Mouse (Mus musculus): ENCODE results near the gene Cd48. TPM values are rescaled to one million over a fixed set of nuclear protein-coding genes. Genes with fewer than 3 reads are reported as not detected.
"Not testable (repeated sequence)": the region's sequence is repeated elsewhere in the genome, so short reads cannot be mapped to it uniquely, and the experiment has no call there.

The Cd48 gene
- total RNA-seq (2021): 1 to 10 TPM in 1 of 2 experiments, under 1 TPM in 1; 0.65 to 1.0 TPM

- no peak for DNase-seq
These were observed at the start of gene Cd48 for GRCm38 (mm10) chr1:171681531-171682299. Cd48 (plus strand) TSS chr1:171682009.

GRCm38 (mm10) chr1:171635696-171636095 lies 46.1 kb upstream of the Cd48 start:
- no peak for DNase-seq

- no peak for DNase-seq
These were observed 44.7 kb upstream of the Cd48 start for GRCm38 (mm10) chr1:171637101-171637500.

GRCm38 (mm10) chr1:171638686-171639085 lies 43.1 kb upstream of the Cd48 start:
- DNase-seq: no peak

GRCm38 (mm10) chr1:171640796-171641195 lies 41.0 kb upstream of the Cd48 start:
- DNase-seq: no peak

- DNase-seq: no peak
These were observed 38.2 kb upstream of the Cd48 start for GRCm38 (mm10) chr1:171643612-171644011.

- no peak for DNase-seq
These were observed 35.3 kb upstream of the Cd48 start for GRCm38 (mm10) chr1:171646429-171646940.

- DNase-seq: no peak
These were observed 34.1 kb upstream of the Cd48 start for GRCm38 (mm10) chr1:171647716-171648115.

GRCm38 (mm10) chr1:171648840-171649239 lies 33.0 kb upstream of the Cd48 start:
- DNase-seq: no peak

- DNase-seq: no peak
These were observed 29.1 kb upstream of the Cd48 start, which contains the start of gene Slamf7 for GRCm38 (mm10) chr1:171652734-171653133. Slamf7 (minus strand) TSS chr1:171653035.

GRCm38 (mm10) chr1:171658561-171658991 lies 23.2 kb upstream of the Cd48 start:
- DNase-seq: no peak

- no peak for DNase-seq
These were observed 21.4 kb upstream of the Cd48 start for GRCm38 (mm10) chr1:171660423-171660822.

- no peak for DNase-seq
These were observed 20.3 kb upstream of the Cd48 start for GRCm38 (mm10) chr1:171661482-171661881.

- DNase-seq: no peak
These were observed 18.1 kb upstream of the Cd48 start for GRCm38 (mm10) chr1:171663757-171664156.

- no peak for DNase-seq
These were observed 15.5 kb upstream of the Cd48 start for GRCm38 (mm10) chr1:171666350-171666749.

GRCm38 (mm10) chr1:171667160-171667559 lies 14.6 kb upstream of the Cd48 start:
- DNase-seq: no peak

- DNase-seq: not testable (repeated sequence)
These were observed 9.4 kb upstream of the Cd48 start for GRCm38 (mm10) chr1:171672451-171672850.

- DNase-seq: peak; percentile 12
These were observed 8.8 kb upstream of the Cd48 start for GRCm38 (mm10) chr1:171672854-171673475.

GRCm38 (mm10) chr1:171674467-171674866 lies 7.3 kb upstream of the Cd48 start:
- no peak for DNase-seq

GRCm38 (mm10) chr1:171677721-171678120 lies 4.1 kb upstream of the Cd48 start:
- DNase-seq: no peak

- no peak for DNase-seq
These were observed 800 bp upstream of the Cd48 start for GRCm38 (mm10) chr1:171681009-171681408.

GRCm38 (mm10) chr1:171684923-171685322 lies 3.1 kb downstream of the Cd48 start:
- no peak for DNase-seq

- DNase-seq: no peak
These were observed 5.5 kb downstream of the Cd48 start for GRCm38 (mm10) chr1:171687320-171687719.

- DNase-seq: no peak
These were observed 12.1 kb downstream of the Cd48 start for GRCm38 (mm10) chr1:171693918-171694317.

All from heart, postnatal 4 days (tissue).